Mouse (Mus musculus) erythroid progenitor cell, adult 5-6 weeks (primary cell): ENCODE data around the gene Tmprss6. TPM values are rescaled to one million over a fixed set of nuclear protein-coding genes. Genes with fewer than 3 reads are reported as not detected.
A peak's percentile ranks its signal among the peaks of the same experiment; 100 is the strongest.

Experiments
- ATAC-seq: replicated peaks from 2 replicates; pipeline ENCODE4 v1.8.0; 2016; ENCODE audit warnings: moderate number of reproducible peaks, mild to moderate bottlenecking, moderate TSS enrichment, inconsistent platforms; ENCODE audit not compliant: poor library complexity, low FRiP score, severe bottlenecking
- total RNA-seq, 2 experiments: library from RNA; stranded (forward) in 1 of 2; stranded (reverse) in 1 of 2; fragments of 150-400 nt in 1 of 2; fragments of 186-747, 209-891 nt in 1 of 2; gene quantifications; 2 replicates each; pipeline versions ENCODE4 v1.2.3 to v1.2.4; 2015 to 2017; ENCODE audit warnings: low replicate concordance in 2 of 2

Tmprss6 gene
- total RNA-seq, 2 experiments from 2014 or later, result not detected

DNA sequence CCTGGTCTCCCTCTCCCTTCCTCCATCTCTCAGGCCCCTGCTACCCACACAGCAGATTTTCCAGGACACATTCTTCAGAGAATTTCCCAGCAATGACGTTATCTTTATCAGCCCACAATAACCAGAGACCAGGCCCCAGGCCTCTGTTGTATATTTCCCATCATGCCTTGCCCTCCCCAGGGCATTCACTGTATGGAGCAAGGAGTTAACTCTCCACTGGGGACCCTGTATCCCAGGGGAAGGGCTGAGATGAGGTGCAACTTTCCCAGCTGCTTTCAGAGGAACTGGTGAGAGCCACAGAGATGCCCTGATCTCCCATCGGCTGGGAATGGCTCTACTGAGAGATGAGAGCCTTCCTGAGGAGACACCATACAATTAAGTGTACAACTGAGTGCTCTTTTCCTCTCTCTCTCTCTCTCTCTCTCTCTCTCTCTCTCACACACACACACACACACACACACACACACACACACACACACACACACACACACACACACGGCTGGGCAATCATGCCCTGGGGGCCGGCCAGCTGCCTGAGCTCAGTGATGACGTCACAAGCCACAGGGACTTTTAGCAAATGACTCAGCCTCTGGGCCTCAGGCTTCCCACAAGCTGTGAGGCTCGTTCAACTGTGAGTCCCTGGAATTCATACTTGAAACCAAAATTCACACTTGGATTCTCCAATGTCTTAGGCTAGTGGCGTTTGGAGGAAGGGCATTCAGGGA lies 18.6 kb downstream of the Tmprss6 start:
- no peak for ATAC-seq

GRCm38 (mm10) chr15:78449131-78449530 lies 19.3 kb downstream of the Tmprss6 start:
- ATAC-seq, result no peak

DNA sequence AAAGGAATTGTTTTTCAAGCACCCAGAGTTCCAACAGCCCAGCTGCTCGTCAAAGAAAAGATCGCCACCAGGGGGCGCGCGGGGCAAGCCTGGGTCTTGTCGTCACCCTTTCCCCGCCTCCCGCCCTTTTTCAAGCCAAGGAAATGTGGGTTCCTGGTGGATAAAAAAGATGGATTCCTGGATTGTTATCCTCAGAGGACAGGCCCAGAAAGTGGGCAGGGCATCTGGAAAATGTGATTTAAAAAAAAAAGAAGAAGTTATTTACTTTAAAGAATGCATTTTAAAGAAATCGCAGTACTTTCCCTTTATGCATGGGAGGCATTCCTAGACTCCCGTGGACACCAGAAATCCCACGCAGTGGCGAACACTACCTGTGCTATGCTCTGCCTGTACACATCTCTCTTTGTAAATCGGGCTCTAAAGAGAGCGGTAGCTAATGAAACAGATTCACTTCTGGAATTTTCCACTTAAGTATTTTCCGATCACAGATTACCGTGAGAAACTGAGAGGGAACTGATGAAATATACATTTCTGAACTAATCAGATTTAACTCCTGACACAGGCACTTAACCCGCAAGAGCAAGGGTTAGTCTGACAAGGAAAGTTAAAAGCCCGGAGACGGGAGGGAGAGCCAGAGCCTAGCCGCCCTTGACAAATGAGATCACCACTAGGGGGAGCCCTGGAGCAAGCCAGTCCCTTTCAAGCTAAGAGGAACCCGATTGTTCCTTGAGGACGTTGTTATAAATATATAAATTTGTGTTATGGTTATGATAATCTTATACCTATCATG lies 20.5 kb downstream of the Tmprss6 start:
- peak; percentile 70 for ATAC-seq

GRCm38 (mm10) chr15:78447121-78447520 lies 21.3 kb downstream of the Tmprss6 start:
- ATAC-seq, result no peak

DNA sequence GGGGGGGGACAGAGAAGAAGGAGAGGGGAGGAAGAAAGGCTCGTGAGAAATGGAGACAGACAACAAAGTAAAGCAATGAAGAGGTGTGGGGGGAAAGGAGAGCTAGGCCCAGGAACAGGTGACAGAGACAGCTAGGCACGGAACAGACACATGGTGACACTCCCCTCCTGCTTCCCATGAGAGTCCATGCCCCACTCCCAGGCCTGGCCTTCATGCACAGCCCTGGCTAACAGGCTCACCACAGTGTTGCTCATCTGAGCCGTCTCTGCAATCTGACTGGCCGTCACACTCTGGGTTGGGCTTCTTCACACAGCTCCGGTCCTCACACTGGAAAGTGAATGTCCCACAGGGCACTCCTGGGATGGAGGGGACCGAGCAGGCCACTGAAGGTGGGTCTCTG lies 24.6 kb downstream of the Tmprss6 start:
- no peak for ATAC-seq

- ATAC-seq, result no peak
Observed at GRCm38 (mm10) chr15:78442231-78442630, 26.2 kb downstream of the Tmprss6 start.

DNA sequence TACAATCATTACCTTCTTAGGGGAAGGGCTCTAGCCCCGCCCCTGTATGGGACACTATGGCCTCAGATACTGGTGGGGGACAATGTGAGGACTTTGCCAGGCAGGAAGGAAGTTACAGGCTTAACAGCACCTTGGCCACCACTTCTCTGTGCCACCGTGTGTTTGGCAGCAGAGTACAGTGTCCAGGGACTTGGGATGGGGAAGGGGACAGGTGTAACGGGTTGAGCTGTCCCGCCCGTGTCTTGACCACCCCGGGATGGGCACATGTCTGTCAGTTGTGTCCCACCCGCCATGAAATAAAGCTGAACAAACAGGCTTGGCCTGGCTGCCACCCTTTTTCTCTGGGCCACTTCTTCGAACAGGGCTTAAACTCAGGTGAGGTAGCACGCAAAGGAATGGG lies 29.5 kb downstream of the Tmprss6 start:
- ATAC-seq, result no peak

- no peak for ATAC-seq
Observed at GRCm38 (mm10) chr15:78438505-78438904, 29.9 kb downstream of the Tmprss6 start.

GRCm38 (mm10) chr15:78438018-78438394 lies 30.4 kb downstream of the Tmprss6 start:
- no peak for ATAC-seq

- no peak for ATAC-seq
Observed at GRCm38 (mm10) chr15:78437237-78438017, 31.0 kb downstream of the Tmprss6 start.

DNA sequence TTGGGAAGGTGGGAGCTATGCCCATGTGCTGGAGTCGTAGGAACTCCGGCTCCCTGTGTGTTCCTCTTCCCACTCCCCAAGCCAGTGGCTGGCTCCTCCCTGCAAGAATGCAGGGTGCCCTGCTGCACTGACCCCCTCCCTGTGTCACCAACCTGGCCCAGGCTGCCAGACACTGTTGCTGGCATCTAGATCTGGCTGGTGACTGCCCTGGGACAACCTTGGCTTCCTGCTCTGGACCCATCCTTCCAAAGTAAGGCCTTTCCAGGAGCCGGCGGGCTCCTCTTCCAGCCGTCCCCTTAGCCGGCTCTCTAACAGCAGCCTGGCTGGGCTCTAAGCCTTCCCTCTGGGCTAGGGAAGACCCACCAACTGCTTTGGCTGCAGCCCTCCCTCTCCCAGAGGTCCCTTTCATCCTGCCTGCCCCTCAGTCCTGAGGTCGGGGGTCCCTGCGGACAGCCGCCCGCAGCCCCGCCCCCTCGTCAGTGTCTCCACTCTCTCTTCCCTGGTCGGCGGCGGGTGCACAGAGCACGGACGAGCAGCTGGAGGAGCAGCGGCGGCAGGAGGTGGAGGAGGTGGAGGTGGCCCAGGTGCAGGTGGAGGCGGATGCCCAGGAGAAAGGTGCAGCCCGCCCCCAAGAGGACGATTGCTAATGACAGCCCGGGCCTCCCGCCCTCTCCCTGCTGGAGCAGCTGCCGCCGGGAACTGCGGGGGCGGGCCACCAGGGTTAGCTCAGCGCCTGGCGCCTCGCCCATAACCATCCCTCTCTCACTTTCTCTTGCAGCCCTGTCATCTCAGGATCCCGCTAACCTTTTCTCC lies 31.8 kb downstream of the Tmprss6 start:
- no peak for ATAC-seq

DNA sequence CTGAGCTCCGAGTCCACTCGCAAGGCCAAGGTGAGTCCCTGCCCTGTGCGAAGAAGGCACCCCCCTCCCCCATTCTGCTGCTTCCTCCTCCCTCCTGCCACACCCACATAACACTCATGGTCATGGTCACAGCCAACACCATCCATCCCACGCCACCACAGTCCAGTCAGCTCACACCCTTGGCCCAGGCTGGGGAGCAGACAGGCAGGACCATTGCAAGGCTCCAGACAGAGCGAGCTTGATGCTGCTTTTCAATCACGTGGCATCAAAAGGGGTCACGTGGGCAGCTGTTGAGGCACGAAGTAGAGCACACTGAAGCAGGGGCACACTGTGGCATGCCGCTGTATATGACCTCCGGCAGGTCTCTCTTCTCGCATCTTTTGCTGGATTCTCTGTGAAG lies 32.8 kb downstream of the Tmprss6 start:
- no peak for ATAC-seq

DNA sequence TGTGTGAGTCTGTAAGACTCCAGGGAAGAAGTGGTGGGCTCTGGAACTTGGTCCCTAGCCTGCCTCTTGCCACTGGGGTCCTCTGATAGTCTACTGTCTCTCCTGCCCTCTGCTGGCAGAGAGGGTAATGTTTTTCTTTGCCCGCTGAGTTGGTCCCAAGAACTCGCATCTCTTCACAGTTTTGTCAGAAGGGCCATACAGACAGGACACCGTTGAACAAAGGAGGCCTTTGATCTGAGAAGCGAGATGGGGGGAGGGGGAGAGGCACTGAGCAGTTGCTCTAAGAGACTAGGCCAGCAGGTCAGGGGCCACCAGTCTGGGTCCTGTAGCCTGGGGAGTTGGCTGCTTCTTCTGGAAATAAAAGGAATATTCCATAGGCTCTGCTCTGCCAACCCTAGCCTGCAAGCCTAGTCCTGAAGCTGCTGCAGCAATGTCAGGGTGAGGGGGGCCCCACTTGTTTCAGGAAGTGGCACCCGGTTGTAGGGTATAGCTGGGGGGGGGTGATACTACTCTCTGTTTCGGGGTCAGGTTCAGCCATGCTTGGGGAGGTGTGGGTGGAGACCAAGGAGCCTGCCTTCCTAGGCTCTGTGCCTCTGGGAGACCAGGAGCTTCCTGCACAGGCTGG lies 33.4 kb downstream of the Tmprss6 start:
- ATAC-seq, result no peak

- no peak for ATAC-seq
Observed at GRCm38 (mm10) chr15:78431541-78432121, 36.8 kb downstream of the Tmprss6 start.

DNA sequence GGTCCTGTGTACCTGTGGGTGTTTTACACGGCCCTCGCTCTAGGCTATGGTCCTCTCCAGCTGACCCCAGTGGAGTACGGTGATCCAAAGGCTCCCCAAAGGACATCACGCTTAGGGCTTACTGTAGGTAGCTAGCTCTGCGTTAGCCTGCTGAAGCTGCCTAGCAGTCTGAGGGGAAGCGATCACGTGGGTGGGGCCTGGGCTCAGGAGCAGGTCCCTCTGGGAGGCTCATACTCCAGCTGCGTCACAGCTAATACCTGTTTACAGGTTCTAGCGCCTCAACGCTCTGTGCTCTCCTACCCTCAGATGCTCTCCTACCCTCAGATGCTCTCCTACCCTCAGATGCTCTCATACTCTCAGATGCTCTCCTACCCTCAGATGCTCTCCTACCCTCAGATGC lies 37.6 kb downstream of the Tmprss6 start:
- ATAC-seq, result no peak

DNA sequence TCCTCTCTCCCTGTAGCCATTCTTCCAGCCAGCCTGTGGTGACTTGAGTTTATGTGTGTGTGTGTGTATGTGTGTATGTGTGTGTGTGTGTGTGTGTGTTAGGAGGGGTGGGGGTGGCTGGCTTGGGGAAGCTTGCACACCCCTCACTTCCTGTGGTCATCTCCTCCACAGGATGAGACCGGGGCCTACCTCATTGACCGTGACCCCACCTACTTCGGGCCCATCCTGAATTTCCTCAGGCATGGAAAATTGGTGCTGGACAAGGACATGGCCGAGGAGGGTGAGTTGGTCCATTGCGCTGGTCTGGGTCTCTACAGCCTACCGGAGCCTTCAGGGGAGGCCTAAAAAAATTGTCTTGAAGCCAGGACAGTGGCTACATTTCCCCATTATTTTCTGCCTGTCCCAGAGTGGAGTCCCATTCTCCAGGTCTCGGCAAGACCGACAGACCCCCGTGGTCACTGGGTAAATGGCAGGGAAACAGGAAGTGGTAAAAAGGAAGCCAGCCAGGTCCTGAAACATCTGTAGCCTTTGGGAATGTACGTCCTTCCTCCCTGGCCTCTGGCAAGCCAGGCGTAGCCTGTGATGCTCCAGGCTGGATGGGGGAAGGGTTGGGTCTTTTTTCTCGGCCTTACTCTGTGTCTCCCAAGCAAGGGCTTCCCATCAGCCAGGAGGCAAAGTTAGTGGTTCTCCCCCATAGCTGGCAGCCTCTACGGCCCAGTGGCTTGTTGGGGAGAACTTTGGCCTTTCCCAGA lies 38.4 kb downstream of the Tmprss6 start:
- no peak for ATAC-seq

- no peak for ATAC-seq
Observed at GRCm38 (mm10) chr15:78429139-78429459, 39.3 kb downstream of the Tmprss6 start.

DNA sequence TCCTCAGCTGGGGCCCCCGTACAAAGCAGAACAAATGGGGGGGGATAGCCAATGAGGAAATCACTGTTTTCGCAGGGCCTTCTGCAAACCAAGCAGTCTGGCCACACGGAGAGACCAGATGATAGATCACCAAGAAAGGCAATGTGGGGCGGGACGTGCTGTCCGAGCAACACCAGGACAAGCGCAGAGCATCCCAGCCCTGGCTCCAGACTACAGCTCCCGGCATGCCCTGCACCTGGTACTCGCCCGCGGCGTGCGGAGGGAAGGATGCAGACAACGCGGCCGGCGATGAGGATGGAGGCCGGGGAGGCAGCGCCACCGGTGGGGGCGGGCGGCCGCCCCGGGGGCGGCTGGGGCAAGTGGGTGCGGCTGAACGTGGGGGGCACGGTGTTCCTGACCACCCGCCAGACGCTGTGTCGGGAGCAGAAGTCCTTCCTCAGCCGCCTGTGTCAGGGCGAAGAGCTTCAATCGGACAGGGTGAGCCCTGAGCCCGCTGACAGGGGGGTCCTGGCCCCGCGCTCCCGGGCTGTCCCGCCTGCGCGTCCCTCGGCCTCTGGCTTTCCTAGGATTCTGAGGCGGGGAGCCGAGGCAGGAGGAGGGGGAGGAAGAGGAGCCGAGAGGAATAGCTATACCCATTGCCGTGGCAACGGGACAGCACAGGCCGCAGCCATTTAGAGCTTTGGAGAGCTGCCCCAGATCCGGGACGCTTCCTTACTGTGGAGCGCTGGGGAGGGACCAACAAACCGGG lies 39.9 kb downstream of the Tmprss6 start, which contains the start of gene Kctd17:
Kctd17 (plus strand) TSS at position 174 of the 748 bp plus-strand sequence.
- ATAC-seq, result no peak
